Mouse (Mus musculus): Measurements from ENCODE around the gene Dirc2.

The Dirc2 gene

GRCm38 (mm10) chr16:35738096-35738767 is 30.9 kb downstream of the Dirc2 start:
- DNase-seq: peak in 1 of 2 experiments; percentile 19

- DNase-seq: peak; percentile 81 to 83
Measured at GRCm38 (mm10) chr16:35734038-35734437, 35.1 kb downstream of the Dirc2 start.

- peak; percentile 59 to 62 for DNase-seq
Measured at GRCm38 (mm10) chr16:35732096-35732495, 37.1 kb downstream of the Dirc2 start.

- no peak for DNase-seq
Measured at GRCm38 (mm10) chr16:35729151-35729738, 39.9 kb downstream of the Dirc2 start.

GRCm38 (mm10) chr16:35726601-35727000 is 42.6 kb downstream of the Dirc2 start:
- no peak for DNase-seq

- no peak for DNase-seq
Measured at GRCm38 (mm10) chr16:35724561-35724960, 44.6 kb downstream of the Dirc2 start.

GRCm38 (mm10) chr16:35717761-35718160 is 51.4 kb downstream of the Dirc2 start:
- no peak for DNase-seq

- peak; percentile 19 to 28 for DNase-seq
Measured at GRCm38 (mm10) chr16:35716257-35716656, 52.9 kb downstream of the Dirc2 start.

GRCm38 (mm10) chr16:35715771-35716170 is 53.4 kb downstream of the Dirc2 start:
- no peak for DNase-seq

- DNase-seq: no peak
Measured at GRCm38 (mm10) chr16:35715350-35715749, 53.8 kb downstream of the Dirc2 start.

- no peak for DNase-seq
Measured at GRCm38 (mm10) chr16:35714689-35715088, 54.5 kb downstream of the Dirc2 start.

- peak in 1 of 2 experiments; percentile 41 for DNase-seq
Measured at GRCm38 (mm10) chr16:35713606-35714005, 55.5 kb downstream of the Dirc2 start.

- DNase-seq: peak in 1 of 2 experiments; percentile 32
Measured at GRCm38 (mm10) chr16:35711004-35711403, 58.2 kb downstream of the Dirc2 start.

GRCm38 (mm10) chr16:35707004-35707403 is 62.2 kb downstream of the Dirc2 start:
- DNase-seq: no peak

- DNase-seq: peak; percentile 23 to 31
Measured at GRCm38 (mm10) chr16:35704796-35705195, 64.4 kb downstream of the Dirc2 start.

- no peak for DNase-seq
Measured at GRCm38 (mm10) chr16:35703763-35704679, 65.1 kb downstream of the Dirc2 start.

- no peak for DNase-seq
Measured at GRCm38 (mm10) chr16:35701823-35702222, 67.3 kb downstream of the Dirc2 start.

GRCm38 (mm10) chr16:35696103-35696502 is 73.1 kb downstream of the Dirc2 start:
- DNase-seq: no peak

GRCm38 (mm10) chr16:35694250-35694846 is 74.8 kb downstream of the Dirc2 start:
- no peak for DNase-seq

GRCm38 (mm10) chr16:35691606-35692005 is 77.5 kb downstream of the Dirc2 start:
- no peak for DNase-seq

GRCm38 (mm10) chr16:35686491-35686890 is 82.7 kb downstream of the Dirc2 start:
- DNase-seq: peak; percentile 92 to 94

- DNase-seq: no peak
Measured at GRCm38 (mm10) chr16:35685027-35685426, 84.1 kb downstream of the Dirc2 start.
